Mouse (Mus musculus): ENCODE measurements around the gene Gstz1. TPM values are rescaled to one million over a fixed set of nuclear protein-coding genes. Genes with fewer than 3 reads are reported as not detected.

Gene Gstz1
- polyA plus RNA-seq (2014; fragmentation: Illumina TruSeq; extraction: RNeasy Lipid Tissue Mini Kit (QIAGEN cat#74804); ENCODE audit: low replicate concordance), result 67.0 TPM

DNA sequence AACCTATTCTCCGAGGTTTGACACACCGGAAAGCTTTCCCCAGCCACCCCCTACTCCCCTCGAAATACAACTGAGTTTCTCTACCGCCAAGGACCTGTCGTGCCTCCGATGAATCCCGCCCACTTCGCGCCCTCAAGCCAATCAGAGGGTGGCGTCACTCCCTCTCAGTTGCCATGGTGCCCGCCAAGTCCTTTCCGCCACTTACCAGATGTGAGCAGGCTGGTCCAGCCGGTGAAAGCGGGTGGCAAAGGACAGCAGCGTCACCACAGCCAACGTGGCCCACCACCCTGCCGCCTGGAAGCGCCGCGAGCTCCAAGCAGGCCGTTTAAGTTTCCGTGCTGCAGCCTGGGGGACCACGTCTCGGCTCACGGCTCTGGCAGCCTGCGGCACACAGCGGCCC lies at the start of gene Gstz1:
TSS of gene Gstz1 (plus strand) at position 200 of the 400 bp plus-strand sequence.

DNA sequence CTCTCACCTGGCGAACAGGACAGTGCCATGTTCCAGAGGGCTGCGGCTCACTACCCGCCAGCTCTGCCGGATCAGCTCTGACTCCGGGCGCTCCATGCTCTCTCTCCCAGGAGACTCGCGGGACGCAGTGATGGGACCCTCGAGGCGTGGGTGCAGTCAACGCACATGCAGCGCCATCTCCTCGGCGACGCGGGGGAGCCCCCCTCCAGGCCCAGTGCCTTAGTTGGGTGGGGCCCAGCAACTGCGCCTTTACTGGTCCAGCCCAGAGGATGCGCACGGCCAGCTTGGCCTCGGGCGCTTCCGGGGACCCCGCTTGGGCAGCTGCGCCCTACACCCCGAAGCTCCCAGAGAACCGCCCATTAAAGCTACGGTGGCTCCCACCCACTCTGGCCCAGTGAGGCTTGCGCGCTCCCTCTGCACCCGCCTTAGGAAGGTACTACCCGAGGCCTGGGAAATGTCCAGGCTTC lies 44.8 kb upstream of the Gstz1 start, which contains the start of gene Ngb:
TSS of gene Ngb (minus strand) at position 375 of the 467 bp plus-strand sequence.

DNA sequence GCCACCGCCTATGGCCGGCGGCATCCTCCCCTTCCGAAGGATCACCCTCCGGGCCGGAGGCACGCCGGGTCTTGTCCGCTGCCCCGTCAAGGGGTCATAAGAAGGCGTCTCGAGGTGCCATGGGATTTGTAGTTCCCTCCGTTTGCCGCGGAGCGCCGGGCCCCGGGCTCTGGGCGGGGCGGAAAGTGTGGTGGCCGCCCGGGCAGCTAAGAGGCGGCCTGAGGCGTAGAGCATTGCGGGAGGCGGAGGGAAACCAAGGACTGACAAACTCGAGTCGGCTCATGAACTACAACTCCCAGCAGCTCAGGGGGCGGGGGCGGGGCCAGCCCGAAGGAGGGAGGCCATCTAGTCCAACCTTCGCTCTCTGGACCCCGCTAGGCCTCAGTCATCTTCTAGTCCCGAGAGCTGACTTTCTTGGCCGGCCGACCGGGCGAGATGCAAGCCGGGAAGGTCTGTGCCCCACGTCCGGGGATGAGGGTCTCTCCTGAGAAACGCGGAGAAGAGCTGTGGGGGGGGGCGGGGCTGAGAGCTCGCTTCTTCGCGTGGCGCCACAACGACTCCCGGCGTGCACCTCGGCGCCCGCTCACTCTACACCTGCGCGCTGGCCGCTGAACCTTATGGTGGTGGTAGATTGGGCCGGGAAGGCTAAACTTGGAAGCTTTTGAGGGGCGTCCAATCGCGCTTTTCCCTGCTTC lies 577 bp downstream of the Gstz1 start, which contains the start of gene Pomt2:
TSS of gene Pomt2 (minus strand) at position 574 of the 695 bp plus-strand sequence.

GRCm38 (mm10) chr12:87199206-87199972 lies 52.4 kb downstream of the Gstz1 start, which contains the start of gene Samd15:
Gene Samd15, plus strand, starts transcription at chr12:87199723.

GRCm38 (mm10) chr12:87199973-87200586 lies 53.1 kb downstream of the Gstz1 start, which contains the start of gene Tmed8:
Gene Tmed8, minus strand, starts transcription at chr12:87200454.

Other genes starting within 250 kb of the Gstz1 start
- gene Cipc, start 200.1 kb upstream of the Gstz1 start, polyA plus RNA-seq (2014; fragmentation: Illumina TruSeq; extraction: RNeasy Lipid Tissue Mini Kit (QIAGEN cat#74804); ENCODE audit: low replicate concordance), result 14.9 TPM
- gene Zdhhc22, start 156.7 kb upstream of the Gstz1 start, polyA plus RNA-seq (2014; fragmentation: Illumina TruSeq; extraction: RNeasy Lipid Tissue Mini Kit (QIAGEN cat#74804); ENCODE audit: low replicate concordance), result not detected
- gene Tmem63c, start 125.8 kb upstream of the Gstz1 start, polyA plus RNA-seq (2014; fragmentation: Illumina TruSeq; extraction: RNeasy Lipid Tissue Mini Kit (QIAGEN cat#74804); ENCODE audit: low replicate concordance), result not detected
- gene Ngb, start 44.6 kb upstream of the Gstz1 start, polyA plus RNA-seq (2014; fragmentation: Illumina TruSeq; extraction: RNeasy Lipid Tissue Mini Kit (QIAGEN cat#74804); ENCODE audit: low replicate concordance), result not detected
- 4.2 TPM for gene Pomt2, start 803 bp downstream of the Gstz1 start, polyA plus RNA-seq (2014; fragmentation: Illumina TruSeq; extraction: RNeasy Lipid Tissue Mini Kit (QIAGEN cat#74804); ENCODE audit: low replicate concordance)
- gene Samd15, start 52.6 kb downstream of the Gstz1 start, polyA plus RNA-seq (2014; fragmentation: Illumina TruSeq; extraction: RNeasy Lipid Tissue Mini Kit (QIAGEN cat#74804); ENCODE audit: low replicate concordance), result not detected
- 5.0 TPM for gene Tmed8, start 53.3 kb downstream of the Gstz1 start, polyA plus RNA-seq (2014; fragmentation: Illumina TruSeq; extraction: RNeasy Lipid Tissue Mini Kit (QIAGEN cat#74804); ENCODE audit: low replicate concordance)
- 1.2 TPM for gene Noxred1, start 91.6 kb downstream of the Gstz1 start, polyA plus RNA-seq (2014; fragmentation: Illumina TruSeq; extraction: RNeasy Lipid Tissue Mini Kit (QIAGEN cat#74804); ENCODE audit: low replicate concordance)
- 17.3 TPM for gene Vipas39, start 119.1 kb downstream of the Gstz1 start, polyA plus RNA-seq (2014; fragmentation: Illumina TruSeq; extraction: RNeasy Lipid Tissue Mini Kit (QIAGEN cat#74804); ENCODE audit: low replicate concordance)
- gene Ahsa1, start 119.3 kb downstream of the Gstz1 start, polyA plus RNA-seq (2014; fragmentation: Illumina TruSeq; extraction: RNeasy Lipid Tissue Mini Kit (QIAGEN cat#74804); ENCODE audit: low replicate concordance), result 57.7 TPM
- not detected for gene Ism2, start 152.5 kb downstream of the Gstz1 start, polyA plus RNA-seq (2014; fragmentation: Illumina TruSeq; extraction: RNeasy Lipid Tissue Mini Kit (QIAGEN cat#74804); ENCODE audit: low replicate concordance)
- gene Sptlc2, start 241.2 kb downstream of the Gstz1 start, polyA plus RNA-seq (2014; fragmentation: Illumina TruSeq; extraction: RNeasy Lipid Tissue Mini Kit (QIAGEN cat#74804); ENCODE audit: low replicate concordance), result 289 TPM

All from small intestine, adult 10 weeks (tissue).